Mouse (Mus musculus) B cell, adult (primary cell): ENCODE data around the gene Rrm2. TPM values are rescaled to one million over a fixed set of nuclear protein-coding genes. Genes with fewer than 3 reads are reported as not detected.

Source experiments
- total RNA-seq: library from RNA; stranded (reverse); gene quantifications from 4 replicates; pipeline ENCODE4 v1.2.4, GENCODE M21; 2023; ENCODE audit not compliant: inconsistent age

The Rrm2 gene
- 5.1 to 7.3 TPM (median 6.4 TPM) in 4 replicates for total RNA-seq

DNA sequence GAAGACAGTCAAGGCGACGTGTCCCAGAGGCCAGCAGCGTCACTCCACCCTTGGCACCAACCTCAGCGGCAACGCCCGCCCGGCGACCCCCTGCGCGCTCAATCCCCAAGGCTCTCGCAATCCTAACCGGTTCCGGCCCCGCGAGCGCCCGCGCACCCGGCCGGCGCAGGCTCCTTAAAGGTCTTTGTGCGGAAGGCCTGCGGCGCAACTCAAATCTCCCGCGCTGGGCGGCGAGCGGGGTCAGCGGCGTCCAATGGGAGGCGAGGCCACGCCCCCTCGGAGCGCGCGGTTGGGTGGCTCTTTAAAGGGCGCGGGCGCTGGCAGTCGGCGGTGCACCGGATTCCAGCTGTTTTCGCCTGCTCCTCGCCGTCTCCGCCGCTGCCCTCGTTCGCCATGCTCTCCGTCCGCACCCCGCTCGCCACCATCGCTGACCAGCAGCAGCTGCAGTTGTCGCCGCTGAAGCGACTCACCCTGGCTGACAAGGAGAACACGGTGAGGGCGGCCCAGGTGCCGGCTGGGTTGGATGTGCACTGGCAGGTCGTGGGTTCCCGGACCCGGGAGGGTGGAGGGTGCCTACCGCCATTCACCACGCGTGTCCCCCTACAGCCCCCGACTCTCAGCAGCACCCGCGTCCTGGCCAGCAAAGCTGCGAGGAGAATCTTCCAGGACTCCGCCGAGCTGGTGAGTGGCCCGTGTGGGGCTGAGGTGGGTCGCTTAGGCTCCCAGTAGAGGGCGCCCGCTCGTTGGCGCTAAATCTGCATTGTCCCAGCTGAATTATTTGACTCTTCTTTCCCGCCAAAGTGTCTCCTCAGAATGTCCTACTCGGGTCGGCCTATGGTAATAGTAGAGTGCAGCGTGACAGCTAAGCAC is at the start of gene Rrm2:
Rrm2 (plus strand) TSS at position 288 of the 870 bp plus-strand sequence.

DNA sequence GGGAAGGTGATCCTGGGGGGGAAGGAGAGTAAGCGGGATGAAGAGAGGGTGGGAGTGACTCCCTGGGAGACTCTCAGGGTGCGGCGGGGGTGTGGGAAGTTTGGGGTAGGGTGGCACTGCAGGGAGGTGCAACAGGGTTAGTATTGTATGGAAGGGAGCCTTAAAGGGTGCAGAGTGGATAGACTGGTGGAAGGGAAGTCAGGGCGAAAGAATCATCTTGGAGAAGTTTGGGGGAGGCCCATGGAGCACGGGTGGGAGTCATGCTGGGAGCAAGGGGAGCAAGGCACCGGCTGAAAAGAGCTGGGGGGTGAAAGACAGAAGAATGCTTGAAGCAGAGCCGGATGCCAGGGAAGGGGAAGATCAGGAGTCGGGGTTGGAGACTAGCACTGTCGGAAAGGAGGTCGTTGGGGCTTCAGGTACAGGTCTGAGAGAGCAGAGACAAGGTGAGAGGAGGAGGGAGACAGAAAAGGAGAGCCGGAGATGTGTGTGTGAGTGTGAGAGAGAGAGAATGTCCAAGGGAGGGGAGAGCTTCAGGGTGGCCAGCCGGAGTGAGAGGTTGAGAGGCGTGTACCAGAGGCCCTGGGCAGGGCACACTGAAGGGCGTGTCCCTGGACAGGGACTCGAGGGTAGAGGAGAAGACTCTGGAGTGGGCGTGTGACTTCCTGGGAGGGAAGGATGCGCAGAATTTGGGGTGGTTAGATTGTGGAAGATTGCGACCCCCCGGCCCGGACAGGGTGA is 26.6 kb upstream of the Rrm2 start, which contains the start of gene Cys1:
Cys1 (minus strand) TSS at position 528 of the 738 bp plus-strand sequence.

Other genes with a start within 250 kb of the Rrm2 start
- gene Taf1b, start 209.9 kb upstream of the Rrm2 start, total RNA-seq: 34.2 to 41.0 TPM (median 38.7 TPM) in 4 replicates
- 1.0 to 1.8 TPM (median 1.2 TPM) in 4 replicates for gene Grhl1, start 136.0 kb upstream of the Rrm2 start, total RNA-seq
- gene Klf11, start 57.0 kb upstream of the Rrm2 start, total RNA-seq: 35.8 to 48.4 TPM (median 39.2 TPM) in 4 replicates
- gene Cys1, start 26.4 kb upstream of the Rrm2 start, total RNA-seq: not detected in 4 replicates
- gene Mboat2, start 122.6 kb downstream of the Rrm2 start, total RNA-seq: not detected in 4 replicates